Mouse (Mus musculus): ENCODE data around the gene Baz2a.
"Not testable (repeated sequence)": the region's sequence is repeated elsewhere in the genome, so short reads cannot be mapped to it uniquely, and the experiment has no call there.

Gene Baz2a

DNA sequence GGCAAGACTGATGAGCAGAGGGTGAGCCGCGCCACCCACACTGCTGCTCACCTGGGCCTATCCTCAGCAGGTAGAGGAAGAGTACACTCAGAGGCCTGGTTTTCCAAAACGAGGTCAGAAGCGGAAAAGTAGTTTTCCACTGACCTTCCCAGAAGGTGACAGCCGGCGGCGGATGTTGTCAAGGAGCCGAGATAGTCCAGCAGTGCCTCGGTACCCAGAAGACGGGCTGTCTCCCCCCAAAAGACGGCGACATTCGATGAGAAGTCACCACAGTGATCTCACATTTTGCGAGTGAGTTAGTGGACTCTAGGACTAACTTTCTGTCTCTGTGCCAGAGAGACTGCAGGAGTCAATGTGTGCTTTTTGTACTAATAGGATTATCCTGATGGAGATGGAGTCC lies 34.6 kb downstream of the Baz2a start:
- no peak for DNase-seq

DNA sequence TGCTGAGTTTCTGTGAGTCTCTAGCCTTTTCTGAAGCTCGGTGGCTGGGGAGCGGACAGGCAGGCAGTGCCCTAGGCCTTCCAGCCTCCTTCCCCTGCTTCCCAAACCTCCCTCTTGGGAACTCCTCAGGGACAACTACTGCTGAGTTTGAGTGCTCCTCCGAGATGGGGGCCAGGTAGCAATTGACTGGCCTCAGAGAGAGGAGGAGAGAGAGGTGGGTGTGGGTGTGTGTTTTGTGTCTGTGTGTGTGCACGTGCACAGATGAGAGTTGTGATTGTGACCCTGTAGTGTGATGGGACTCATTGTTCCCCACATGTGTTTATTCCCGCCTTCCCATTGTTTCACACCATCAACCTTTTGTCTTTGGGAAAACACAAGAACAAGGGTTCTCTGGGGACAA lies 36.1 kb downstream of the Baz2a start:
- DNase-seq, result no peak

- DNase-seq, result no peak
Measured at GRCm38 (mm10) chr10:128128143-128128542, 36.8 kb downstream of the Baz2a start.

- DNase-seq, result no peak
Measured at GRCm38 (mm10) chr10:128131297-128131696, 39.9 kb downstream of the Baz2a start.

GRCm38 (mm10) chr10:128131812-128132211 lies 40.4 kb downstream of the Baz2a start:
- DNase-seq, result no peak

DNA sequence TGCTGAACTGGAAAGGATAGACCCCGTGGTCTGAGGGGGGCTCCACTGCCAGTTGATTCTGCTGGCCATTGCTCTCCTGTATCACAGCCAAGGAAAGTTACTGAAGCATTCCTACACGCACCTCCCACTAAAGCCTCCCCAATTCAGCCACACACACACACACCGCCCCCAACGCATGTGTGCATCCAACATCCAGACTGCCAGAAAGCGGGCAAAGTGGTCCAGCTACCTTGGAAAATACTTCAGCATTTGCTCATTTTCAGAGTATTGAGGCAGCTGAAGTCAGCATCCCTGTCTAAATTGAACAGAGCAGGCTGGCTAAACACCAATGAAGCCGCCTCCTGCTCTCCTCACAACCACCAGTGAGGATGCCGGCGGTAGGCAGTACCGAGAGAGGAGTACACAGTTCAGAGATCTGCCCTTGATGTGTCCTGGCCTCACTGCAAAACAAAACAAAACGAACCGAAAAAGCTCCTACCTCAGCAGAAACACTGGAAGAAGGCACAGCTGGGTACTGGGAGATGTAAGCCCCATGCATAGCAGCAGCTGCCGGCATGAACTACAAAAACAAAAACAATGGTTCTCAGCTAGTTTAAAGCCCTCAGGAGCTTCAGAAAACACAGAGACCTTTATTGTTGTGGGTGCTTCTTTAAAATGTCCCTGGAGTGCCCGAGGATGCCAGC lies 42.4 kb downstream of the Baz2a start:
- DNase-seq, result peak; percentile 17

- DNase-seq, result peak; percentile 24
Measured at GRCm38 (mm10) chr10:128135374-128135773, 44.0 kb downstream of the Baz2a start.

- DNase-seq, result peak; percentile 65
Measured at GRCm38 (mm10) chr10:128140236-128140952, 49.0 kb downstream of the Baz2a start.

DNA sequence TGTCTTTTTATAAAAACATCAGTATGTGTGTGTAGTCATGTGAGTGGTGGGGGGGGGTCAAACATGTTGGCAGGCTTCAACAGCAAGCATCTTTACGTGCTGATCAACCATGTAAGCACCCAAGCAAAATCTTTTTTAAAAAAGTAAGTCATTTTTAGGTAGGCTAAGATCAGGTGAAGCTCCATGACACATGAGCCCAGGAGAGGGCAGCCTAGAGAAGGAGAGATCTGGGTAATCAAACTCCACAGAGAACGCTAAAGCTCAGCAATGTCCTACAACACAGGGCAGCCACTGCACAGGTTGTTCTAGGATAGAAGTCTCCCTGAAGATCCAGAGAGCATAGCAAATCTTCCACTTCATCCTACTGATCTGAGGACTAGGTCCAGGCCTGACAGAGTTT lies 50.8 kb downstream of the Baz2a start:
- DNase-seq, result peak; percentile 44

DNA sequence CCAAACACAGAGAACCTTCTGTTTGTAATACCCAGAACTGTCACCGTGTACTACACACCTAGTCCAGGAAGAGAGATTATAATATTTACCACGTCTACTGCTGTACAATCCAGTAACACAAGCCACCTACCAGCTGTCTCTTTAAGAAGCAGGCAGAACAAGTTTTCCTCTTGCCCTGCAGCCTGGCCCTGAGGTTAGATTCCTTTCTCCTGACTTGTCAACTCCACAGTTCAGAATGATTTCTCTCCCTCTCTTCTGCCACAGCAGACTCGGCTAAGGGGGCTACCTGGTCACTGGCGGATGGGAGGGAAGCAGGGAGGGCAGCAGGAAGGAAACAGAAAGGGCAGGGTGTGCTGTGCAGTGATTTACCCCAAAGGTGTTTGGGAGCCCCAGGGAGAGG lies 52.3 kb downstream of the Baz2a start:
- no peak for DNase-seq

- no peak for DNase-seq
Measured at GRCm38 (mm10) chr10:128144961-128145360, 53.6 kb downstream of the Baz2a start.

GRCm38 (mm10) chr10:128148789-128149365 lies 57.5 kb downstream of the Baz2a start:
- no peak for DNase-seq

GRCm38 (mm10) chr10:128149592-128149991 lies 58.2 kb downstream of the Baz2a start:
- peak; percentile 54 for DNase-seq

DNA sequence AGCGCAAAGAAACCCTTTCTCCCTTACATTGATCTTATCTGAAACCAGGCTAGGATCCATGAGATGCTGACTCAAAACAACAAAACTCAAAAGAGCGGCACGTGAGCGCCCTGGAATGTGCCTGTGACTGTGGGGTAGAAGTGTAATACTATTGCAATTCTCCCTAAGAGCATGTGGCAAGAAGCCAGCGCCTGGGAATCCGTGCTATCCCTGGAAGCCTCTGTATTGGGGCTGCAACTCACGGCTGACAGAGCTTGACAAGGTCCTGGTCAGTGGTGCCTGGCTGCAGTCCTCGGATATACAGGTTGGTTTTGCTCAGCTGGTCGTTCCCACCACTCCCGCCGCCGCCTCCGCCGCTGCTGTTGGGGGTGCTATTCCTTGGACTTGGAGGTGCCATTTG lies 59.6 kb downstream of the Baz2a start:
- DNase-seq, result no peak

DNA sequence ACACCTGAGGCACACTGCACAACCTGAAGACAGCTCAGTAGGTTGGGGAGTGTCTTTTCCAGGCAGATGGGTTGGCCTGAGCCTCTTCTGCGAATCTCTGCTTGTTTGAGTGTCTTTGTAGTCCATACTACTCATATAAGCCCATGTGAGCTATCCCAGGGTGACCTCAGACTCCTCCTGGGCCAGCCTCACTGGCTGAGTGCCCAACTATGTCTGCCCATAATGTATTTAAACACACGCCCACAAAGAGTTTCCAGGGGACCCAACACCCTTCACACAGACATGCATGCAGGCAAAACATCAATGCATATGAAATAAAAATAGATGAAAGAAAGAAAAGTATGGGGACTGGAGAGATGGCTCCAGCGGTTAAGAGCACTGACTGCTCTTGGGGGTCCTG lies 62.6 kb downstream of the Baz2a start:
- DNase-seq, result no peak

DNA sequence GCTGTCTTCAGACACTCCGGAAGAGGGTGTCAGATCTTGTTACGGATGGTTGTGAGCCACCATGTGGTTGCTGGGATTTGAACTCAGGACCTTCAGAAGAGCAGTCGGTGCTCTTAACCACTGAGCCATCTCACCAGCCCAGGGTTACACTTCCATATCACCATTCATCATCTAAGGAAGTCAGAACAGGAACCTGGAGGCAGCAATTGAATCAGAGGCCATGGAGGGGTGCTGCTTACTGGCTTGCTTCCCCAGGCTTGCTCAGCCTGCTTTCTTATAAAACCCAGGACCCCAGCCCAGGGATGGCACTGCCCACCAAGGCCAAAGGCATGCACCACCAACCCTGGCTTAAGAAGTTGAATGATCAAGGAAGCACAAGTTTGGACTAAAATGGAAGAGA lies 74.3 kb downstream of the Baz2a start:
- not testable (repeated sequence) for DNase-seq

DNA sequence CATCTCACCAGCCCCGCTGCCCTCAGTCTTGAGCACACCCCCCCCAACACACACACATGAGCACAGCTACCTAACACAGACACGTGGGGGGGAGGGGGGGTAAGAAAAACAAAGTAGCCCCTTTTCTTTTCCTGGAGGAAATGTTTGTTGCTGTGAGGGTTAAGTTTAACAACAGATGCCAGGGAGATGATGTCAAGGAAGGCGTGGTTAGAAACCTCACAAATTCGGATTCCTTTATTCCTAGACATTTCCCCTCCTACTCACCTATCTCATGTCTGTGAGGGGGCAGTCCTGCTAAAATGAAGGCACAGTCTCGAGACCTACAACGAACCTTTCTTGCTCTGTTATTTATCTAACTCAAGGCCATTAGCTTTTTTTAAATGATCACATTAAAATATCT lies 75.7 kb downstream of the Baz2a start:
- DNase-seq, result no peak

- DNase-seq, result not testable (repeated sequence)
Measured at GRCm38 (mm10) chr10:128171348-128171747, 80.0 kb downstream of the Baz2a start.

DNA sequence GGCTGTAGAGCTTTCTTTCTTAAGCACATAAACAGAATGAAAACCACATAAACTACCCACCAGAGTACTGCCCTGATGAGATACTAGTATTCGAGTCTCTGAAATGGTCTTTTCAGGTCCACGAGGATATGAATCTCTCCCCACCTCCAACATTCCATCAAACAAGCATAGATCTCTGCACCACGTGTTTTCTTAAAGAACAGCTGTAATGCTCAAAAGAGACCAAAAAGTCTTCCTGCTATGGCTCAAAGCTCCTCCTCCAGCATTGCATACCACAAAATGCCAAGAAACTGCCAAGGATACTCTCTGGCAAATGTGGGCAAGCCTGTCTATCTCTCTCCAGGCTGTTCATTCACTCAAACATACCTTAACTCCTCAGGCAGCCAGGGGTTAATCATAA lies 83.9 kb downstream of the Baz2a start:
- DNase-seq, result no peak

DNA sequence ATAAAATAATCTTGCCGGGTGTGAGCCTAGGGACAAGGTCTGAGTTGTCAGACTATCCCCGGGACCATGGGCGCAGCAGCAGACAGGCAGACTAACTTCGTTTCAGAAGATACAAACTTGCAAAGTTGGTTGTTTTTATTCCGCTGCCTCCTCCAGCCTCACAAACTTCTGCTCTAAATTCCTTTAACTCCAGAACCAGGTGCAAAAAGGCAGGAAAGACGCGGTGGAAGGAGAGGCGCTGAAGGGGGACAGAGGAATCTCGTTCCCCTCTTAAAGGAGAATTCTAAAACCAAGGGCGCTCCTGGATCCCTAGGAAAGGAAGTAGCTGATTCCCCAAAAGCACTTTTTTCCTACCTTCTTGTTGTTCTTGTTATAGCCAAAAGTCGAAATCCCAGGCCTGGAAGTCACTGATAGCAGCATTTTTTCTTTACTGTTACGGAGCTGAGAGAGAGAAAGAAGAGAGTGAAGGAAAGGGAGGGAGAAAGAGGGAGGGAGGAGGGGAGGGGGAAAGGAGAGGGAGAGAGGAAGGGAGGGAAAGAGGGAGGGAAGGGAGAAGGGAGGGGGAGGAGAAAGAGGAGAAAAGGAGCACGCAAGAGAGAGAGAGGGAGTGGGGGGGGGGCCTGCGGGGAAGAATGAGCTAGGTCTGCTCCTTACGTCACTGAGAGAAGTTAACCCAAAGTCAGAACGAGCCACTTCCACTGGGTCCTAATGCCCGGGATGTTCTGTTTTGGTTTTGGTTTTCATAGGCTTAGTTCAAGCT lies 84.8 kb downstream of the Baz2a start:
- peak; percentile 64 for DNase-seq

DNA sequence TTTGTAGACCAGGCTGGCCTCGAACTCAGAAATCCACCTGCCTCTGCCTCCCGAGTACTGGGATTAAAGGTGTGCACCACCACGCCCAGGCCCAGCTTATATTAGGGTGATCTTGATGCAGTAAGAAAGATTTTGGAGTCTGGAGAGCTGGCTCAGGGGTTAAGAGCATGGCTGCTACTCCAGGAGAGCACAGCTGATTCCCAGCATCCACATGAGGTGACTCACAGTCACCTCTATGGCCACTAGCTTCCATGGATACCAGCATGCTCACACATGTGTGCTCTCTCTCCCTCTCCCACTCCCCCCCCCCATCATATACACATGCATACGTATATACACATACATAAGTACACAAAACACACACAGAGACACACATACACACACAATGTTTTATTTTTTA lies 85.9 kb downstream of the Baz2a start:
- no peak for DNase-seq
